Mouse (Mus musculus) ovary, postnatal 36 days (tissue): ENCODE data around the gene Ltf.

ENCODE experiments used
- DNase-seq: peaks from one replicate; pipeline ENCODE4 v3.0.0; 2022; ENCODE audit warnings: low spot score, mixed read lengths

The Ltf gene

DNA sequence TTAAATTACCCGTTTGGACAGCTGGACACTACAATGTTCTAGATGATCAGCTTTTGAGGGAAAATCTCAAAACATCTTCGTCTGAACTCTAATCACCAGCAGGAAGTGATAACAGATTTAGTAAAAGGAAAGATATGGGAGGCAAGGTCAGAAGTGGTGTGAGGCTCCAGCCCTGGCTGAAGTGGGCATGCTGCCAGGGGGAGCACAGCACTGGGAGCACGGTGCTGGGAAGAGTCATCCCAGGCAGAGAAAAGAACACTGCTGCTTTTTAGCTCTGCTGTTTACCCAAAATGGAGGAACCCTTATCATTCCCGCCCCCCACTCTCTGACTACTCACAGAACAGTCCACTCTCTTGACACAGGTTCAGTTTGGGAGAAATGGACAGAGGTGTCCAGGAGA lies 20.9 kb downstream of the Ltf start:
- DNase-seq, result peak; percentile 70

DNA sequence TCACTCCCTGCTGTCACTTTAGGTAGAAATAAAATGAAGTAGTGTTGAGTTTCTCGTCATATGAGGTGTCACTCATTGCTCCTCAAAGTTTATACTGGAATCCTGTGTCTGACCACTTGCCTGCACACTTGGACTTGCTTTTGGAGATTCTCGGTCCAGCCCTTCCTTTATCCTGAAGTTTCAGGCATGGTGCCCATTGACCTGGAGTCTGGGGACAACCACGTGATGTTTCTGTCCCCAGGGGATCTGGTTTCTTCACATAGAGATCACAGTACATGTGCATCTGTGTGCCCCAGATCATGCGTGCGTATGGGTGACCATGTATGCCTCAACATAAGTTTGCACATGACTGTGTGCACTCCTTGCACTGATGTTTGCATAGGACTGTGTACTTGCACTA lies 23.2 kb downstream of the Ltf start:
- no peak for DNase-seq

DNA sequence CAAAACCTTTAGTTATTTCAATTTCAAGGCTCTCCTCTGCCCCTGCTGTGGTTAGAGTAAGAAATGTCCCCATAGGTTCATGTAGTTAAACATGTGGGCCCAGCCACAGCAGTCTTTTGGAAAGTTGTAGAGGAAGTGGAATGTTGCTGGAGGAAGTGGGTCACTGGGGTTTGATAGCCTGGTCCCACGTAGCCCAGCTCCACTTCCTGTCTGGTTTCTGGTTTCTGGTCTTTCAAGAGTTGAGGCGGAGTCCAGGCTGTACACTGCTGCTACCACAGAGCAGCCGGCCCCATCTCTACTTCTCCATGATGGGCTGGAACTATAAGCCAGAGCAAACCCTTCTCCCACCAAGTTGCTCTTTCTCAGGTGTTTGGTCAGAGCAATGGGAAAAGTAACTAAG lies 27.2 kb downstream of the Ltf start:
- no peak for DNase-seq

GRCm38 (mm10) chr9:111047266-111047665 lies 28.2 kb downstream of the Ltf start:
- no peak for DNase-seq

DNA sequence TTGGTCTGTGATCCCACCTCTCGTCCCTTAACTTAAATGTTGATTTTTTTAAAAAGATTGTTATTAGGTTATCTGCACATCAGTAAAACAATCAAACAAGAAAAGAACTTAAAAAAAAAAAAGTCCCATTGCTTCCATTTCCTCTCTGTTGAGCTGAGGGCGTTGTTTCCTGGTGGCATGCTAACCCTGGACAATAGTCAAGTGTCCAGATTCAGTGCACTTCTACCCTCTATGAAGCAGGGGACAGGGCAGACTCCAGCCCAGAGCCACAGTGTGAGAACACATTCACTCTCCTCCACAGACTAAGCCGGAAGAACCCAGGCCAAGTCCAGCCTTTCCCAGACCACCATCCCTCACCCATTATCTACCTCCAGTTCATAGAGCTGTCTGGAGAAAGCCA lies 29.4 kb downstream of the Ltf start:
- no peak for DNase-seq

DNA sequence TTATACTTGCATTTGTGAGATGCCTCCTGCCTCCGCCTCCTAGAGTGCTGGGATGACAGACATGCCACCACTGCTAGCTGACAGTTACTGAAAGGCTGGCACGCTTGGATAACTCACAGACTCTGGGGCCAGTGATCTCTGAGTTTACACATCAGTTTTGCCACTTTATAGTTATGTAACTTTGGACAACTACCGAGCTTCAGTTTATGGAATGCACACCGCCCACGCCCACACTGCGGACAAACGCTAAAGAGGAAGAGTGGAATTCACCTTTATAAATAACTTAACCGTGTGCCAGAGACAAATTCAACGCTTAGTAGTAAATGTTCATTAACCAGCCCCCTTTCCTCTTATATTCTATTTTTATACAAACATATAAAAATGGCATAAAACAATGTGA lies 35.9 kb downstream of the Ltf start:
- DNase-seq, result no peak

DNA sequence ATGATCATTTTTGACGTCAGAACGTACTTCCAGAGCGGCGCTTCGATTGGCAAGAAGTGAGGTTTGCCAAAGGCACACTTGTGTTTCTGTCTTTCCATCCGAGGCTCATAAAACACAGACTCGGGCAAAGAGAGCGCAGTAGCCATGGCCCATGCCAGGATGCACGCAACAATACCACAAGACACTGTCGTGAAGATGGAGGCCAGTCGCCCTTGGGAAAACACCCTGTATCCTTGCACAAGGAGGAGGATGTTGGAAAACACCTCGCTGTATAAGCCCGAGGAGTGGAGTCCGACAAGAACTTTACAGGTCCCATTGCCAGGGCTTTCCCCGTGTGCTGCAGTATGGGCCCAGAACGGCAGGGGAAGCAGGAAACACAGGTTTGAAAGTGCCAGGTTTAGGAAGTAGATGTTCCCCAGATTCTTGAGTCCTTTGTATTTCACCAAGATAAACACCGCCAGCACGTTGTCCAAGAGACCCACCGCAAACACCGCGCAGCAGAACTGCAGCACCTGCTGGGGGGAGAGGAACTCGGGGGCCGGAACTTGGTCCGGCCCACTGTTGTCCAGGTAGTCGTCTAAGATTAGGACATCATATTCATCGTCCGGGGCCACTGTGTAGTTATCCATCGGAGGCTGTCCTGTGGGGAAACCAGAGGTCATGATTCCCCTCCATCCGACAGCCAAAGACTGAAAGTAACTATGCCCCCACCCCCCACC lies 36.9 kb downstream of the Ltf start:
- DNase-seq, result no peak

DNA sequence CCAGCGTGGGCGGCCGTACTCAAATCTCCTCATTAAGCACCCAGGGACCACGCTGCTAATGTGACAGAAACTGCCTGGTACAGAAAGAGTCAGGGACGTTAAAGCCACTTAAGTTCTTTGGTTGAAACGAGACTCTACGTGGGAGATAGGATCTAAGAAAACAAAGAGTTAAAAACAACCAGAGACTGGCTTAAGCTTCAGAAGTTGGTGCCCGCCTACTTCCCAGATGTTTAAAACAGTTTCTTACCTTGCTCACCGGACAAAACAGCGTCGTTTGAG lies 37.4 kb downstream of the Ltf start:
- no peak for DNase-seq

GRCm38 (mm10) chr9:111056798-111057543 lies 37.9 kb downstream of the Ltf start, which contains the start of gene Ccrl2:
Gene Ccrl2, minus strand, starts transcription at chr9:111057519.
- peak; percentile 22 for DNase-seq

DNA sequence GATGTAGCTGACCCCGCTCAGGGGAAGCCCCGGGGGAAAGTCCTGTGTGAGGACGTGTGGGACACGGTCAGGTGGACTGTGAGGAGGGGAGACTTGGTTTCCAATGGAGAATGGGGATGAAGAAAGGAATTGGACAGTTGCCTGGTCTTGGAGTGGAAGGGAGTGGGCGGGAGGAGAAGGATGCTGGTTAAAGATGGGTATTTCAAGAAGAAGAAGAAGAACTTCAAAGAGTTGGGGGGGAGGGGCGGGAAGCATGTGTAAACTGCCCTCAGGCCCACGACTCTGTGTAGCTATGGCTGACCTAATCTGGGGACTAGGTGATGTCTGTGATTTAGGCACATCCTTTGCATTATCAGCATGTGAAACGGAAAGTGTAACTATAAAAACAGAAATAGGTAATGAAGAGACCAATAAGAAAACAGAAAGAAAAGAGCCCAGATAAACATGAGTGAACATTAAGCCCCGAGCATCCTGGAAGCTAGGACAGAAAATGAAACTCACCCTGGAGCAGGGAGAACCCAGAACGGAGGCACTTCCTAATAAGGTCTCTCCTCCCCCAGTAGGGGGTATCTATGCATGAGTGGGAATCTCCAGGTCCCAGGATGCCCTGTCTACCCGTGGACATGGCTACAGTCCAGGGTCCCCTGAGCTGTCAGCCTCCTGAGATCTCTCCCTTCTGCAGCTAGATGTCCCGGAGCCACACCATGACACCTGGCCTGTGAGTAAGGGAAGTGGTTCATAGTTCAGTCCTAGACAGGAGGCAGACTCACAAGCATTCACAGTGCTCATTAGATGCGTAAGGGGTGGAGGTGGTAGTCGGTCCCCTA lies 38.7 kb downstream of the Ltf start:
- no peak for DNase-seq

GRCm38 (mm10) chr9:111058943-111059556 lies 40.0 kb downstream of the Ltf start:
- no peak for DNase-seq

GRCm38 (mm10) chr9:111062840-111063239 lies 43.8 kb downstream of the Ltf start:
- DNase-seq, result no peak

GRCm38 (mm10) chr9:111067052-111067451 lies 48.0 kb downstream of the Ltf start:
- DNase-seq, result no peak

- peak; percentile 41 for DNase-seq
These were observed 51.5 kb downstream of the Ltf start for GRCm38 (mm10) chr9:111070546-111070961.

- DNase-seq, result peak; percentile 46
These were observed 53.1 kb downstream of the Ltf start for GRCm38 (mm10) chr9:111072175-111072574.

- DNase-seq, result no peak
These were observed 53.9 kb downstream of the Ltf start for GRCm38 (mm10) chr9:111072971-111073370.

- DNase-seq, result no peak
These were observed 58.7 kb downstream of the Ltf start for GRCm38 (mm10) chr9:111077745-111078144.

- DNase-seq, result no peak
These were observed 61.7 kb downstream of the Ltf start for GRCm38 (mm10) chr9:111080801-111081200.

GRCm38 (mm10) chr9:111081765-111082164 lies 62.7 kb downstream of the Ltf start:
- DNase-seq, result no peak

- DNase-seq, result no peak
These were observed 66.3 kb downstream of the Ltf start for GRCm38 (mm10) chr9:111085329-111085728.

DNA sequence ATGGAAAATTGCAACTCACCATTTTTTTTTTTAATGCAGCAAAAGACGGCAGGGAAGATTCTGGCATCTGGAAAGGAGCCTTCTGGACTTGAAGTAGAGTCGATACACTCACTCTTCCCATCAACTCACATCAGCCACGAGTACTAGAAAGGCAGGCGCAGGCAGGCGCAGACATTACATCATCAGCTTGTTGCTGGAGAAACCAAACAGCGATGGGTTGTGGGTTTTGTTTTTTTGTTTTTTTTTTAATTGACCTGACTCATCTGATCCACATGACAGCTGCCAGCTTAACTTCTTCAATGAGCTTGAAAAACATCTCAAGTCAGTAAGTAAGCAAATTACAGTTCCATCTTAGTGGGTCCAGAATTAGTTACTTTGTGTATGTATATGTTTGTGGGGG lies 67.1 kb downstream of the Ltf start:
- DNase-seq, result no peak

- DNase-seq, result no peak
These were observed 68.0 kb downstream of the Ltf start for GRCm38 (mm10) chr9:111086995-111087606.
